Mouse (Mus musculus): ENCODE measurements around the gene Psmb9.

Psmb9 gene

GRCm38 (mm10) chr17:34205021-34205745, 17.6 kb upstream of the Psmb9 start:
- DNase-seq: peak; percentile 69 to 75

- DNase-seq: peak; percentile 94 to 97
Measured at GRCm38 (mm10) chr17:34204303-34205010, 16.9 kb upstream of the Psmb9 start.

- DNase-seq: no peak
Measured at GRCm38 (mm10) chr17:34203444-34203843, 15.9 kb upstream of the Psmb9 start, which contains the start of gene Tap2. Tap2 (plus strand) TSS chr17:34203527.

- peak in 1 of 2 experiments; percentile 17 for DNase-seq
Measured at GRCm38 (mm10) chr17:34202760-34203442, 15.3 kb upstream of the Psmb9 start.

- peak in 1 of 2 experiments; percentile 9 for DNase-seq
Measured at GRCm38 (mm10) chr17:34201506-34202055, 14.0 kb upstream of the Psmb9 start.

- DNase-seq: peak; percentile 49 to 75
Measured at GRCm38 (mm10) chr17:34200772-34201505, 13.4 kb upstream of the Psmb9 start.

- peak in 1 of 2 experiments; percentile 37 for DNase-seq
Measured at GRCm38 (mm10) chr17:34200047-34200446, 12.5 kb upstream of the Psmb9 start.

- peak in 1 of 2 experiments; percentile 39 for DNase-seq
Measured at GRCm38 (mm10) chr17:34199050-34199619, 11.6 kb upstream of the Psmb9 start.

GRCm38 (mm10) chr17:34198521-34198912, 11.0 kb upstream of the Psmb9 start:
- DNase-seq: no peak

GRCm38 (mm10) chr17:34197904-34198520, 10.4 kb upstream of the Psmb9 start:
- peak; percentile 81 to 82 for DNase-seq

GRCm38 (mm10) chr17:34196941-34197894, 9.7 kb upstream of the Psmb9 start, which contains the start of gene Psmb8:
Psmb8 (plus strand) TSS chr17:34197721.
- peak; percentile 84 to 89 for DNase-seq

- DNase-seq: peak; percentile 86 to 92
Measured at GRCm38 (mm10) chr17:34196491-34196890, 8.9 kb upstream of the Psmb9 start.

GRCm38 (mm10) chr17:34194723-34195122, 7.2 kb upstream of the Psmb9 start:
- no peak for DNase-seq

- no peak for DNase-seq
Measured at GRCm38 (mm10) chr17:34193468-34193867, 5.9 kb upstream of the Psmb9 start.

GRCm38 (mm10) chr17:34192852-34193251, 5.3 kb upstream of the Psmb9 start:
- no peak for DNase-seq

- DNase-seq: no peak
Measured at GRCm38 (mm10) chr17:34188986-34189385, 1.4 kb upstream of the Psmb9 start.

- DNase-seq: peak in 1 of 2 experiments; percentile 60
Measured at GRCm38 (mm10) chr17:34188010-34188409, 446 bp upstream of the Psmb9 start.

GRCm38 (mm10) chr17:34186885-34187260, 691 bp downstream of the Psmb9 start:
- DNase-seq: no peak

- DNase-seq: no peak
Measured at GRCm38 (mm10) chr17:34185526-34185925, 2.0 kb downstream of the Psmb9 start.

- no peak for DNase-seq
Measured at GRCm38 (mm10) chr17:34183564-34184219, 3.9 kb downstream of the Psmb9 start.

All from thymus, postnatal 36 days (tissue).